Mouse (Mus musculus) MEL (cell line): ENCODE measurements around the gene Pde8a. TPM values are rescaled to one million over a fixed set of nuclear protein-coding genes. Genes with fewer than 3 reads are reported as not detected.

Experiments used
- DNase-seq: peaks from one replicate; pipeline ENCODE4 v3.0.0; 2011; ENCODE audit warnings: low read depth, low spot score
- H3K27ac ChIP-seq: 2 replicates; pipeline ENCODE4 v1.5.1; 2012; ENCODE audit warnings: low read depth, mild to moderate bottlenecking, control low read depth, low read length, moderate library complexity; ENCODE audit not compliant: control insufficient read depth
- H3K27me3 ChIP-seq, 2 experiments: fragments of 150-350 bp in 1 of 2; sonication (generic) in 1 of 2; 2 replicates each; pipeline ENCODE4 v1.6.1; 2012; ENCODE audit warnings: low read length in 2 of 2, mild to moderate bottlenecking in 2 of 2, improper control_type of control experiment in 1 of 2, moderate library complexity in 1 of 2; ENCODE audit not compliant: insufficient read depth in 2 of 2, control insufficient read depth in 1 of 2
- H3K36me3 ChIP-seq, 2 experiments: 2 replicates each; pipeline ENCODE4 v1.6.1; 2012 to 2014; ENCODE audit warnings: low read length in 2 of 2, improper control_type of control experiment in 1 of 2, inconsistent platforms in 1 of 2, mild to moderate bottlenecking in 1 of 2; ENCODE audit not compliant: insufficient read depth in 2 of 2, control insufficient read depth in 1 of 2
- H3K4me1 ChIP-seq, 2 experiments: fragments of 150-350 bp in 1 of 2; sonication (generic) in 1 of 2; 2 replicates each; pipeline ENCODE4 v1.6.1; 2012; ENCODE audit warnings: low read length in 2 of 2, improper control_type of control experiment in 1 of 2, mild to moderate bottlenecking in 1 of 2; ENCODE audit not compliant: insufficient read depth in 2 of 2, control insufficient read depth in 1 of 2
- H3K4me3 ChIP-seq, 2 experiments: fragments of 150-350 bp in 1 of 2; sonication (generic) in 1 of 2; 2 replicates each; pipeline ENCODE4 v1.5.1; 2012; ENCODE audit warnings: low read depth in 2 of 2, low read length in 2 of 2, mild to moderate bottlenecking in 2 of 2, moderate library complexity in 2 of 2, control low read depth in 1 of 2, improper control_type of control experiment in 1 of 2; ENCODE audit not compliant: control insufficient read depth in 1 of 2, insufficient read depth in 1 of 2
- H3K79me2 ChIP-seq: 2 replicates; pipeline ENCODE4 v1.6.1; 2012; ENCODE audit warnings: mild to moderate bottlenecking, low read length, moderate library complexity; ENCODE audit not compliant: control insufficient read depth, poor library complexity, insufficient read depth
- H3K9ac ChIP-seq: 2 replicates; pipeline ENCODE4 v1.6.1; 2012; ENCODE audit warnings: low read depth, mild to moderate bottlenecking, control low read depth, low read length, moderate library complexity; ENCODE audit not compliant: control insufficient read depth, poor library complexity, severe bottlenecking
- H3K9me3 ChIP-seq: fragments of 150-350 bp; sonication (generic); replicated peaks from 2 replicates; pipeline ENCODE4 v1.6.1; 2012; ENCODE audit warnings: mild to moderate bottlenecking, low read length, improper control_type of control experiment, moderate library complexity; ENCODE audit not compliant: insufficient read depth
- BHLHE40 ChIP-seq: IDR thresholded peaks from 2 replicates; pipeline ENCODE4 v1.6.1; 2012; ENCODE audit warnings: low read depth, mild to moderate bottlenecking, inconsistent platforms, low read length, improper control_type of control experiment, borderline replicate concordance
- CHD1 ChIP-seq: IDR thresholded peaks from 2 replicates; pipeline ENCODE4 v1.6.1; 2012; ENCODE audit warnings: low read depth, mild to moderate bottlenecking, inconsistent platforms, low read length, improper control_type of control experiment
- CHD2 ChIP-seq: IDR thresholded peaks from 2 replicates; pipeline ENCODE4 v1.6.1; 2011; ENCODE audit warnings: low read length, improper control_type of control experiment
- ELF1 ChIP-seq: IDR thresholded peaks from 2 replicates; pipeline ENCODE4 v1.6.1; 2014; ENCODE audit warnings: low read depth, mild to moderate bottlenecking, inconsistent platforms, low read length, improper control_type of control experiment, moderate library complexity
- ETS1 ChIP-seq: IDR thresholded peaks from 2 replicates; pipeline ENCODE4 v1.6.1; 2012; ENCODE audit warnings: low read depth, mild to moderate bottlenecking, inconsistent platforms, low read length, improper control_type of control experiment, moderate library complexity
- GABPA ChIP-seq: IDR thresholded peaks from 2 replicates; pipeline ENCODE4 v1.6.1; 2012; ENCODE audit warnings: low read depth, mild to moderate bottlenecking, inconsistent platforms, low read length, improper control_type of control experiment, moderate library complexity
- GATA1 ChIP-seq: IDR thresholded peaks from 2 replicates; pipeline ENCODE4 v1.6.1; 2011; ENCODE audit warnings: low read depth, low read length, improper control_type of control experiment
- HCFC1 ChIP-seq: IDR thresholded peaks from 2 replicates; pipeline ENCODE4 v1.6.1; 2012; ENCODE audit warnings: low read depth, mild to moderate bottlenecking, inconsistent platforms, low read length, improper control_type of control experiment, moderate library complexity
- MAFK ChIP-seq: IDR thresholded peaks from 2 replicates; pipeline ENCODE4 v1.6.1; 2011; ENCODE audit warnings: low read depth, mild to moderate bottlenecking, low read length, improper control_type of control experiment, borderline replicate concordance
- MAZ ChIP-seq: IDR thresholded peaks from 2 replicates; pipeline ENCODE4 v1.6.1; 2012; ENCODE audit warnings: low read depth, mild to moderate bottlenecking, inconsistent platforms, low read length, improper control_type of control experiment
- MYB ChIP-seq: IDR thresholded peaks from 2 replicates; pipeline ENCODE4 v1.6.1; 2011; ENCODE audit warnings: mild to moderate bottlenecking, low read depth, low read length, improper control_type of control experiment
- NRF1 ChIP-seq: IDR thresholded peaks from 2 replicates; pipeline ENCODE4 v1.6.1; 2014; ENCODE audit warnings: low read depth, mild to moderate bottlenecking, inconsistent platforms, low read length, improper control_type of control experiment, moderate library complexity; ENCODE audit not compliant: poor library complexity, insufficient read depth, severe bottlenecking
- POLR2A ChIP-seq, 2 experiments: IDR thresholded peaks; 2 replicates each; pipeline ENCODE4 v1.6.1; 2011 to 2012; ENCODE audit warnings: low read length in 2 of 2, mild to moderate bottlenecking in 2 of 2, control low read depth in 1 of 2, improper control_type of control experiment in 1 of 2, low read depth in 1 of 2, moderate library complexity in 1 of 2; ENCODE audit not compliant: control insufficient read depth in 1 of 2, insufficient read depth in 1 of 2, poor library complexity in 1 of 2
- POLR2AphosphoS2 ChIP-seq: IDR thresholded peaks from 2 replicates; pipeline ENCODE4 v1.6.1; 2011; ENCODE audit warnings: low read length, improper control_type of control experiment
- POLR2AphosphoS5 ChIP-seq: IDR thresholded peaks from 2 replicates; pipeline ENCODE4 v1.6.1; 2012; ENCODE audit warnings: low read depth, borderline replicate concordance, mild to moderate bottlenecking, inconsistent platforms, low read length, moderate library complexity, mixed read lengths
- RCOR1 ChIP-seq: IDR thresholded peaks from 2 replicates; pipeline ENCODE4 v1.6.1; 2012; ENCODE audit warnings: low read depth, mild to moderate bottlenecking, inconsistent platforms, low read length, improper control_type of control experiment
- SIN3A ChIP-seq: IDR thresholded peaks from 2 replicates; pipeline ENCODE4 v1.6.1; 2012; ENCODE audit warnings: low read length, improper control_type of control experiment, inconsistent platforms
- SMC3 ChIP-seq: IDR thresholded peaks from 2 replicates; pipeline ENCODE4 v1.6.1; 2011; ENCODE audit warnings: low read depth, low read length, improper control_type of control experiment
- TAL1 ChIP-seq: IDR thresholded peaks from 2 replicates; pipeline ENCODE4 v1.6.1; 2012; ENCODE audit warnings: mild to moderate bottlenecking, inconsistent platforms, low read length, moderate library complexity, mixed read lengths
- UBTF ChIP-seq: IDR thresholded peaks from 2 replicates; pipeline ENCODE4 v1.6.1; 2012; ENCODE audit warnings: low read depth, mild to moderate bottlenecking, inconsistent platforms, low read length, improper control_type of control experiment, moderate library complexity, borderline replicate concordance; ENCODE audit not compliant: insufficient read depth
- USF2 ChIP-seq, 2 experiments: IDR thresholded peaks; 2 replicates each; pipeline ENCODE4 v1.6.1; 2011 to 2012; ENCODE audit warnings: improper control_type of control experiment in 2 of 2, low read length in 2 of 2, borderline replicate concordance in 1 of 2, inconsistent platforms in 1 of 2, low read depth in 1 of 2, mild to moderate bottlenecking in 1 of 2; ENCODE audit not compliant: insufficient read depth in 1 of 2
- ZMIZ1 ChIP-seq: IDR thresholded peaks from 2 replicates; pipeline ENCODE4 v1.6.1; 2012; ENCODE audit warnings: low read depth, mild to moderate bottlenecking, inconsistent platforms, low read length, improper control_type of control experiment, moderate library complexity
- ZNF384 ChIP-seq: IDR thresholded peaks from 2 replicates; pipeline ENCODE4 v1.6.1; 2012; ENCODE audit warnings: low read depth, mild to moderate bottlenecking, inconsistent platforms, low read length, improper control_type of control experiment
- polyA plus RNA-seq, 2 experiments: library from polyadenylated mRNA; stranded (reverse) in 1 of 2; unstranded in 1 of 2; fragments of >175 nt in 1 of 2; fragments of >200 nt in 1 of 2; gene quantifications; 2 replicates each; pipeline versions ENCODE4 v1.2.1 to v1.2.4; 2012; ENCODE audit warnings: low replicate concordance in 2 of 2, low read depth in 1 of 2; ENCODE audit not compliant: insufficient read length in 2 of 2, insufficient read depth in 1 of 2, missing spikeins in 1 of 2
- total RNA-seq: library from RNA; depleted of rRNA; stranded (reverse); fragments of 300-350 nt; gene quantifications from 2 replicates; pipeline ENCODE4 v1.2.3, GENCODE M21; 2012

Gene Pde8a
- total and polyA plus RNA-seq, 3 experiments: 0.11 TPM; not detected in 2

DNA sequence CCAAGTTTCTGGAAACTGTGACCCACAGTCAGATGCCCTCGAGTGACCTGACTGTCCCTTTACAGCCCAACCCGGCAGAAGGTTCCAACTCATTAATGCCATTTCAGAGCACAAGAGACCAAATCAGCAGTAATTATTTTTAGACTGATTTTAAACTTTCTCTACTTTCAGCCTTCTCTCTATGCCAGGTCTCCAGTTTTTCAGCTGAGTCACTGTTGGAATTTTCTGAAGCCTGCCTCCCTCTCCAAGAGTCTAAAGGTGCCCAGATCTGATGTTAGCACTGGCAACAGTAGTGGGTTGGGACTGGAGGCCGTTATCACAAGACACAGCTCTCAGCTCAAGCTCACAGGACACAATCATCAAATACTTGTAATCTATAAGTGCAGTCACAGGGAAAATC is 154.6 kb downstream of the Pde8a start:
- Histone ChIP-seq H3K36me3 (no peaks in the 10 kb centered on the region), H3K9ac (no peak overlapping the region), H3K4me3 (no peak overlapping the region), H3K27ac (no peak overlapping the region), H3K9me3 (no peaks in the 10 kb centered on the region), H3K79me2 (no peaks in the 10 kb centered on the region), H3K4me1 (no peaks in the 10 kb centered on the region), H3K27me3 (peaks cover 7 to 19% of the 10 kb centered on the region in 2 experiments)
- TF ChIP-seq USF2 (IDR thresholded peaks at IDR 0.05; ENCODE audit: borderline replicate concordance in 1 of 2, insufficient read depth in 1 of 2, low read depth in 1 of 2, low read length in 2 of 2) (no peak), MAZ (no peak)
- DNase-seq: no peak

DNA sequence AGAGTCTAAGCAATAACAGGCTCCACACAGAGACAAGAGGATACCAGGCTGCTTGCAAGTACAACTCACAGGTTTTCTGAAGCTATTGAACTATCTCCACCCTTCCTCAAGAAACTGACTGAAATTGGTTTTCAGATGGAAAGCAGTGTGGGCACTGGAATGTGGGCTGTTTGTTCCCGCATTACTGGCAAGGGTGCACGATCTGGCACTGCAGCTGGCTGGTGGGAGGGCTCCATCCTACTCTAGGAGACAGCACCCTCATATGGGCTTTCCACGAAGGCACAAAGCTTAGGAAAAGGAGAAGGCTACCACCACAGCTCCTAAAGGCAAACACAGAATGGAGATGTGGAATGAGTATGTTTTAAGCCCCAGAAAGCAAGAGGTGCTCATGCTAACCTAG is 156.3 kb downstream of the Pde8a start:
- no peak for DNase-seq
- Histone ChIP-seq H3K27me3 (peaks cover 6 to 11% of the 10 kb centered on the region in 2 experiments), H3K4me1 (no peaks in the 10 kb centered on the region), H3K36me3 (no peaks in the 10 kb centered on the region)
- no peak for TF ChIP-seq POLR2A (IDR thresholded peaks at IDR 0.05; ENCODE audit: control insufficient read depth in 1 of 2, insufficient read depth in 1 of 2, low read depth in 1 of 2, low read length in 2 of 2, poor library complexity in 1 of 2)
- no peak for TF ChIP-seq GATA1
- TF ChIP-seq TAL1: no peak
- TF ChIP-seq HCFC1: no peak
- TF ChIP-seq MAFK: no peak
- TF ChIP-seq USF2 (IDR thresholded peaks at IDR 0.05; ENCODE audit: borderline replicate concordance in 1 of 2, insufficient read depth in 1 of 2, low read depth in 1 of 2, low read length in 2 of 2): no peak
- TF ChIP-seq UBTF: no peak
- TF ChIP-seq POLR2AphosphoS2: no peak
- no peak for TF ChIP-seq POLR2AphosphoS5
- TF ChIP-seq BHLHE40: no peak
- no peak for TF ChIP-seq SIN3A
- no peak for TF ChIP-seq ETS1
- TF ChIP-seq NRF1: no peak
- TF ChIP-seq, all 39 proteins: peak for 0
- H3K4me3 ChIP-seq: no peak overlapping the region
- no peak overlapping the region for H3K9ac ChIP-seq
- H3K9me3 ChIP-seq: no peaks in the 10 kb centered on the region
- H3K79me2 ChIP-seq: no peaks in the 10 kb centered on the region
- H3K27ac ChIP-seq: no peak overlapping the region

DNA sequence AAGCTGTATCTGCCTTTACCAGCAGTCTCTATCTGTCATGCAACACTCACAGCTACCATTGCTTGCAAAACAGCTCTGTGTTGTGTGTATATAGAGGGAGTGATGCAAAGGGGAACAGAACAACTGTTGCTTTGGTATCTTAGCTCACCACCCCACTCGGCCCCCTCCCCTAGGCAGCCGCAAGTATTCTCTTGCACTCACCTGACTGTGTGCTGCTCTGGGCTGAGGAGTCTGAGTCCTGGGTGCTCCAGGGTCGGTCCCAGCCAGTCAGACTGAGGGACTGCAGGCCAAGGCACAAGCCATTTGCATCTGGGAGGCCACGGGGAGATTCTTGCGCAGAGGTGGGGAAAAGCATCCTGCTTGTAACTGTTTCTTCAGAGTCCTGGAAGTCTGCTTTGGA is 158.4 kb downstream of the Pde8a start:
- Histone ChIP-seq H3K27ac (no peak overlapping the region), H3K9me3 (no peaks in the 10 kb centered on the region), H3K4me1 (no peaks in the 10 kb centered on the region), H3K4me3 (no peak overlapping the region), H3K9ac (no peak overlapping the region), H3K36me3 (no peaks in the 10 kb centered on the region), H3K27me3 (peaks cover 5 to 8% of the 10 kb centered on the region in 2 experiments), H3K79me2 (no peaks in the 10 kb centered on the region)
- TF ChIP-seq TAL1 (no peak), ZNF384 (no peak), MAFK (no peak), ELF1 (no peak), ETS1 (no peak), MYB (no peak), POLR2A (IDR thresholded peaks at IDR 0.05; ENCODE audit: control insufficient read depth in 1 of 2, insufficient read depth in 1 of 2, low read depth in 1 of 2, low read length in 2 of 2, poor library complexity in 1 of 2) (no peak), CHD1 (no peak), SMC3 (no peak), RCOR1 (no peak), CHD2 (no peak), ZMIZ1 (no peak), GABPA (no peak)
- no peak for DNase-seq
